Mouse (Mus musculus) megakaryocyte, adult 5-6 weeks (primary cell): ENCODE results near the gene Nt5c. TPM values are rescaled to one million over a fixed set of nuclear protein-coding genes. Genes with fewer than 3 reads are reported as not detected.
"Not testable (repeated sequence)": the region's sequence is repeated elsewhere in the genome, so short reads cannot be mapped to it uniquely, and the experiment has no call there.

Experiments used
- ATAC-seq: 2 replicates; pipeline ENCODE4 v1.8.0; 2016; ENCODE audit warnings: mild to moderate bottlenecking, inconsistent platforms; ENCODE audit not compliant: poor library complexity, severe bottlenecking
- total RNA-seq, 2 experiments: library from RNA; stranded (forward) in 1 of 2; stranded (reverse) in 1 of 2; fragments of 153-499, 151-499 nt in 1 of 2; fragments of 221-1000, 200-1000 nt in 1 of 2; gene quantifications; 2 replicates each; pipeline versions ENCODE4 v1.2.3 to v1.2.4; 2015 to 2017

The Nt5c gene
- total RNA-seq, 2 experiments from 2014 or later = 84.8 to 113 TPM

GRCm38 (mm10) chr11:115511121-115511520 lies 19.5 kb upstream of the Nt5c start:
- ATAC-seq = no peak

DNA sequence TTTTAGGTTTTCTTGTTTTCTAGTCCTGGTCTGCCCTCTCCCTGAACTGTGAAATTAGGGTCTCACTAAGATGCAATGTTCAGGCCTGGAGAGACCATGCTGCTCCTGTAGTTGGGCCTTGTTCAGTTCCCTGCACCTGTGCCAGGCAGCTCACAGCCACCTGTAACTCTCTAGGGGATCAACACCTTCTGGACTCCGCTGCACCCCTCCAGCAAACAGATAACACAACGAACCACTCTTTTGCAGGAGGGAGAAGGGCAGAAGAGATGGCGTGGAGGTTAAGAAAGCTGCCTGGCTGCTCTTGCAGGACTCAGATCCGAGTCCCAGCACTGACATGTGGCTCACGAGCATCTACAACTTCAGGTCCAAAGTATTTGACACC lies 18.8 kb upstream of the Nt5c start:
- ATAC-seq = no peak

DNA sequence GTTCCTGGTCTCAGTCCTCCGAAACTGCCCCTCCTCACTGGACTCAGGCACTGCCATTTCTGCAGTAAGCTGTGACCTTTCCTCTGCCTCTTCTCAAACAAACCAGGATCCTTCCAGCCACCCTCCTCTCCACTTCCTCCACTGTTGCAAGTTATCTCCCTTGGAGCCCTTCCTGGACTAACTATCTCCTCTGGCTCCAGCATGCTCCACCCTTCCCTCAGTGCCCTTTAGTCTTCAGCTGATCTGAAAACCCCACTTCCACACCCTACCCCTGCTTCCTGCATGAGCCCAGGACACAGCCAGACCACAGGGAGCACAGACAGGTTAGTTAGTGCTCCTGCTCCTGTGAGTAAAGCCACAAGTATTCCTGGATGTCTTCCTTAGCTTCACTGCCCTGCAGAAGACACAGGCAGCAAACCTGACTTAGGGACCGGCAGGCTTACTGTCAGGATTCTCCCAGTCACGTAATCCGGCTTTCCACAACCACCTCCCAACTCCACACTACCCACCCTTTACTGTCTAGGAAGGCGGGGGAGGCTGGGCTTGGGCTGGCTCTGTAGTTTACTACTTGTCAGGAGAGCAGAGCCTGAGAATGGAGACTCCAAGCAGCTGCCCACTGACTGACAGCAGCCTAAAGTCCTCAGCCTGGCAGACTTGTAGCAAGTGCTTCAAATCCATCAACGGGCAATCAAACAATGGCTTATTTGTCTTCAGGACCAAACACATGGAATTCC lies 18.3 kb upstream of the Nt5c start:
- no peak for ATAC-seq

DNA sequence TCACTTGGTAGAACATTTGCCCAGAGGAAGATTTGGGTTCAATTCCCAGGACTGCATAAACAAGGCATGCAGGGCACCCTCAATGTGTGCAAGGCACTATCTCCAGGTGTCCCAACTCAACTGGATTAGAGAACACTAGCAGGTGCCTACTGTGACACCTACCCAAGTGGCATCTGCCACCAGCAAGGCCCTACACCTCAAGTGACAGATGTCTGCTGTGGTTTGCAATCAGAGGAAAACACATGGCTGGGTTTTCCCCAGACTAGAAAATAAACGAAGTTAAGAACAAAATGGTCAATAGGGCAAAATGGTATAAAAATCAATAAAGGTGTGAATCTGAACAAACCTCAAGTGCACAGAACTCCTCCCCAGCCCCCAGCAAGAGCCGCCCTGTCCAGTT lies 16.4 kb upstream of the Nt5c start:
- no peak for ATAC-seq

GRCm38 (mm10) chr11:115506586-115506985 lies 14.9 kb upstream of the Nt5c start:
- no peak for ATAC-seq

GRCm38 (mm10) chr11:115502636-115503035 lies 11.0 kb upstream of the Nt5c start:
- ATAC-seq = no peak

GRCm38 (mm10) chr11:115496559-115496958 lies 4.9 kb upstream of the Nt5c start:
- not testable (repeated sequence) for ATAC-seq

DNA sequence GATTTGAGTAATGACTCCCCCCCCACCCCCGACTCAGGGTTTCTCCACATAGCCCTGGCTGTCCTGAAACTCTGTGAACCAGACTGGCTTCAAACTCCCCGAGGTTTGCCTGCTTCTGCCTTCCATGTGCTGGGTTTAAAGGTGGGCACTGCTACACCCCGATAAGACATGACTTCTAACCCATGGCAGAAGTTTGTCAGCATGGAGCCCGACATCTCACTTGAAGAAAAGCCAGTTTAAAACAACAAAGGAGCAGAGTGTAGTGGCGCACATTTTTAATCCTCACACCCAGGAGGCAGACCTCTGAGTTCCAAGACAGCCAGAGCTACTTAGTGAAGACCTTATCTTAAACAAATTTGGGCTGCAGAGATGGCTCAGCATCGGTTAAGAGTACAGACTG lies 725 bp upstream of the Nt5c start:
- ATAC-seq = no peak

GRCm38 (mm10) chr11:115490441-115491355 lies 964 bp downstream of the Nt5c start:
- ATAC-seq = no peak

DNA sequence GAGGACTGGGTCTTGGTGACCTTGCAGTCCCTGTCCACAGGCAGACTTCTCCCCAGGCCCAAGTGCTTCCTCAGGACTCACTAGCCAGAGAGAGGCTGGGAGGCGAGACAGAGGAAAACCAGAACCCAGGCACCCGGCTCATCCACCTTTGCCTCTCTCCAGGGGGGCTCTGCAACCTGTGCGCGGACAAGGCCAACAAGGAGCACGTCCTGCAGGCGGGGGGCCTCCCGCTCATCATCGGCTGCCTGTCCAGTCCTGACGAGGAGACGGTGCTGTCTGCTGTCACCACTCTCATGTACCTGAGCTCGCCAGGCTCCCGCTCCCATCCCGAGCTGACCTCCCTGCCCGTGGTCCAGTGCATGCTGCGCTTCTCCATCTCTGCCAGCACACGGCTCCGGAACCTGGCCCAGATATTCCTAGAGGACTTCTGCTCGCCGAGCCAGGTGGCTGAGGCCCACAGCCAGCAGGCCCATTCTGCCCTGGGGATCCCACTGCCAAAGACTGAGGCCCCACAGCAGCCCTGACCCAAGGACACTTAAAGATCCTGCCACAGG lies 3.0 kb downstream of the Nt5c start:
- ATAC-seq = no peak

- no peak for ATAC-seq
Observed at GRCm38 (mm10) chr11:115485155-115485554, 6.5 kb downstream of the Nt5c start.

- peak; percentile 80 for ATAC-seq
Observed at GRCm38 (mm10) chr11:115483726-115484125, 7.9 kb downstream of the Nt5c start.

GRCm38 (mm10) chr11:115483278-115483677 lies 8.4 kb downstream of the Nt5c start:
- no peak for ATAC-seq

- ATAC-seq = no peak
Observed at GRCm38 (mm10) chr11:115481553-115482259, 10.0 kb downstream of the Nt5c start.

- no peak for ATAC-seq
Observed at GRCm38 (mm10) chr11:115478296-115478938, 13.2 kb downstream of the Nt5c start.

DNA sequence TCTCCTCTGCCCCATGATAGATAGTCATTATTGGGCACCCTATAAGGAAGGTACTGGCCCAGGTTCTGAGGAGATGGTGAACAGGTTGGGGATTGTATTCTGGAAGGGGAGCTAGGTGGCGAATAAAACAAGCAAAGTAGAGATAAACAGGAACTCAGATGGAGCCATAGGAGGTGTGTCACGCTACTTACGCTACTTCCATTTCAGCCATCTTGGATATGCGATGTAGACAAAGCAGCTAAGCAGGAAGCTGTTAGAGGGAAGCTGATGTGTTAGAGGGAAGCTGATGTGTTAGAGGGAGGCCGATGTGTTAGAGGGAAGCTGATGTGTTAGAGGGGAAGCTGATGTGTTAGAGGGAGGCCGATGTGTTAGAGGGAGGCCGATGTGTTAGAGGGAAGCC lies 14.3 kb downstream of the Nt5c start:
- ATAC-seq = peak; percentile 74

DNA sequence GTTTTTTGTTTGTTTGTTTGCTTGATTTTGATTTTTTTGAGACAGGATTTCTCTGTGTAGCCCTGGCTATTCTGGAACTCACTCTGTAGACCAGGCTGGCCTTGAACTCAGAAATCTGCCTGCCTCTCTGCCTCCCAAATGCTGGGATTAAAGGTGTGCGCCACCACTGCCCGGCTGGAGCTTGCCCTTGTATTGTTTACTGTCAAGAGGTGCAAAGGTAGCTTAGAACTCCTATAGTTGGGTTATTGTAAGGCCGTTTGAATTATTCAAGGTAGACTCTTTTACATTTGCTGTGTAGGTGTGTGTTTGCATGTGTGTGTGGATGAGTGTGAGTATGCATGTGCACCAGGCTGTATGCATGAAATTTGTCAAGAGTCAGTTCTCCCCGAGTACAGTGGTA lies 15.0 kb downstream of the Nt5c start:
- ATAC-seq = not testable (repeated sequence)

GRCm38 (mm10) chr11:115475758-115476237 lies 15.9 kb downstream of the Nt5c start:
- ATAC-seq = peak; percentile 9; the same call in 1 of the 2 replicates

DNA sequence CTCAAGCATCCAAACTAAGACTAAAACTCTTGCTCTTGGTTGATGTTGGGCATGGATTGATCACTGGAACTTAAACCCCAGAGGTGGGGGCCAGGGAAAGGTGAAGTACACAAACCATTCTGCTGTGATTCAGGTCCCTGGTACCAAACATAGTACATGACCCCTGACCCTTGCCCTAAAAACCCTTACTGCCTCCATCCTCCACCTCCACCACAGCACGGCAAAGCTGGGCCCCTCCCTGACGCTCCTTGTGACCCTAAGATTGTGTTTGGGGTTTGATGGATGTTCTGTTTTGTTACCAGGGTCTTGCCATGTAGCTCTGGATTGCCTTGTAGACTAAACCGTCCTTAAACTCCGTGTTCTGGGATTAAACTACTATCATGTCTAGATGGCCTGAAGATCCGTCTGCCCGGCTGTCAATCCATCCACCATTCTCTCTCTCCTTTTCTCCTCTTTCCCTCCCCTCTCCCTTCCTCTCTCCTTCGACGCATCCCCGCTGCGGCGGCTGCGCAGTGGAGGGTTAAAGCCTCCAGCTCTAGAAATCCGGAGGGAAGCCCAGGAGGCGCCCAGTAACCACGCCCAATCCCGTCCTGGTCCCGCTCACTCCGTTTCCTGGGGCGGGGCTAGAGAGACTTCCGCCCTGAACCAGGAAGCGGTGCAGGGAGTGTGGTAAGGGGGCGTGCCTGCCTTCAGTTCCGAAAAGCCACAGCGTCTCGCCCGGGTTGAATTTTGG lies 16.5 kb downstream of the Nt5c start, which contains the start of gene Armc7:
Gene Armc7 (plus strand): TSS at position 643 of the 733 bp plus-strand sequence.
- peak; percentile 86 for ATAC-seq
